Mouse (Mus musculus) liver, adult 2 months (tissue): ENCODE results near the gene Gm13271. TPM values are rescaled to one million over a fixed set of nuclear protein-coding genes. Genes with fewer than 3 reads are reported as not detected.

Experiments
- DNase-seq: peaks from one replicate; pipeline ENCODE4 v3.0.0-alpha.2; 2011; ENCODE audit warnings: low read depth, low spot score; ENCODE audit errors: extremely low read depth
- H3K27ac ChIP-seq: fragments of 200-500 bp; replicated peaks from 2 replicates; pipeline ENCODE4 v1.5.1; 2012; ENCODE audit warnings: low read depth, mild to moderate bottlenecking, control low read depth, inconsistent platforms, low read length; ENCODE audit not compliant: insufficient read depth
- H3K27me3 ChIP-seq: fragments of 200-500 bp; 2 replicates; pipeline ENCODE4 v1.6.1; 2012; ENCODE audit warnings: mild to moderate bottlenecking, moderate library complexity, low read length, inconsistent platforms; ENCODE audit not compliant: control insufficient read depth, insufficient read depth
- H3K36me3 ChIP-seq: fragments of 200-500 bp; 2 replicates; pipeline ENCODE4 v1.6.1; 2012; ENCODE audit warnings: low read length, inconsistent platforms; ENCODE audit not compliant: control insufficient read depth, insufficient read depth
- H3K4me1 ChIP-seq: fragments of 200-500 bp; 2 replicates; pipeline ENCODE4 v1.6.1; 2011; ENCODE audit warnings: low read length; ENCODE audit not compliant: control insufficient read depth, insufficient read depth
- H3K4me3 ChIP-seq: fragments of 200-500 bp; 2 replicates; pipeline ENCODE4 v1.5.1; 2011; ENCODE audit warnings: low read depth, mild to moderate bottlenecking, control low read depth, low read length, moderate library complexity; ENCODE audit not compliant: insufficient read depth
- H3K79me2 ChIP-seq: fragments of 200-500 bp; 2 replicates; pipeline ENCODE4 v1.6.1; 2012; ENCODE audit warnings: inconsistent platforms, mild to moderate bottlenecking, low read length, moderate library complexity; ENCODE audit not compliant: control insufficient read depth, insufficient read depth
- H3K9ac ChIP-seq: fragments of 200-500 bp; 2 replicates; pipeline ENCODE4 v1.6.1; 2012; ENCODE audit warnings: low read depth, mild to moderate bottlenecking, control low read depth, inconsistent platforms, low read length
- CTCF ChIP-seq: fragments of 200-500 bp; IDR thresholded peaks from 2 replicates; pipeline ENCODE4 v1.5.1; 2011; ENCODE audit warnings: low read depth, low read length, control low read depth
- POLR2A ChIP-seq: fragments of 200-500 bp; IDR thresholded peaks from 2 replicates; pipeline ENCODE4 v1.6.1; 2011; ENCODE audit warnings: low read length, control low read depth; ENCODE audit not compliant: insufficient read depth; ENCODE audit errors: extremely low read depth
- WGBS: fragments of 180-500 bp; shearing (Covaris S2); methylation state at CpG from one replicate; pipeline ENCODE4 v1.1.7; 2018; 5-methylcytosine and 5-hydroxymethylcytosine counted together
- polyA plus RNA-seq: library from polyadenylated mRNA; depleted of rRNA; stranded (reverse); fragments of >200 nt; gene quantifications from 2 replicates; pipeline ENCODE4 v1.2.3, GENCODE M21; 2012
- total RNA-seq: library from RNA; depleted of rRNA; stranded (reverse); fragments of >200 nt; gene quantifications from 2 replicates; pipeline ENCODE4 v1.2.3, GENCODE M21; 2014

The Gm13271 gene
- total and polyA plus RNA-seq, 2 experiments = not detected

DNA sequence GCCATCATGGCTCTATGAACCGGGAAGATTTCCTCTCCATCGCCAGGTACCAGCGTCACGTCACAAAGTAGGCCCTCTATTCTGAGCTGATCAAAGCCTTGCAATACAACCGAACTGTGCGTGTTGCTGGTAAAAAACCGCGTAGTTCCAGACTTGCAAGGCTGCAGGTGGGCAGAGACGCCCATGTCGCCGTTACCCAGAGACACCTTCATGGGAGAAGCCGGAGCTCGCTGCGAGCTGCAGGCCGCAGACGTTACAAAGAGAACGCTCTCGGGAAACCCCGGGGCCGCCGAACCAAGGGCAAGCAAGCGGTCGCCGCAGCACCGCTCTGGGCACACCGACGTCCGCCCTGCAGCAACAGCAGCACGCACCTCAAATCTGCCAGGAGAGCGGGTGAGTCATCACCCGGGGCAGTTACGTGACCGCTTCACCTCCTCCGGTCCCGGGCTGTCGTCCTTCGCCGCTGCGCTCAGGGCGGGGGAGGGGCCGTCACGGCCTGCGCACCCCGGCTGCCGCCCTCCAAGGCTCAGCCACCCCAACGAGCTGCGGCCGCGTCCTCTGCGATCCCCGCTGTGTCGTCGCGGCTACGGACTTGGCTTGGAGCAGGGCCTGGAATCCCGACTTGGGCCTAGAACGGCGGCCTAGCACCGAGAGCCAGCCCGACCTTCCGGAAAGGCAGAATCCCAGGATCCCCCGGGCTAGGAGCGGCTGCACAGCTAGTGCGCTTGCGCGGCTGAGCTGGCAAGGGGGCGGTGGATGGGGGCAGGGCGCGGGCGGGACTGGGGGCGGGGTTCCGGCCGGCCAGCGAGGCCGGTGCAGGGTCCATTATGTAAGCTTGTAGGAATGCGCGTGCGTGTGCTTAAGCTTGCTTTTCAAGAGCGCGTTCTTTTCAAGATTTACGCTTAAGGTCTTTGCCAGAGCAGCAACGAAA lies 32.6 kb upstream of the Gm13271 start, which contains the start of the genes Gm26566 and Klhl9:
Gene Gm26566 (plus strand): TSS at position 15 of the 931 bp plus-strand sequence.
Gene Klhl9 (minus strand): TSS at position 675 of the 931 bp plus-strand sequence.
- Histone ChIP-seq H3K4me1 (peaks cover 18% of the 10 kb centered on the region), H3K27ac (peak within 1 kb of the TSS; percentile 99), H3K9ac (peak within 1 kb of the TSS; percentile 99), H3K79me2 (peaks cover 15% of the 10 kb centered on the region; the same call in 1 of the 2 replicates), H3K36me3 (peaks cover 9% of the 10 kb centered on the region), H3K4me3 (peak within 1 kb of the TSS; percentile 95), H3K27me3 (no peaks in the 10 kb centered on the region)
- under 1% methylated on average over 82 of the region's 82 CpGs for WGBS
- DNase-seq = peak; percentile 96
- no peak for TF ChIP-seq CTCF
- TF ChIP-seq POLR2A = peak; percentile 93

DNA sequence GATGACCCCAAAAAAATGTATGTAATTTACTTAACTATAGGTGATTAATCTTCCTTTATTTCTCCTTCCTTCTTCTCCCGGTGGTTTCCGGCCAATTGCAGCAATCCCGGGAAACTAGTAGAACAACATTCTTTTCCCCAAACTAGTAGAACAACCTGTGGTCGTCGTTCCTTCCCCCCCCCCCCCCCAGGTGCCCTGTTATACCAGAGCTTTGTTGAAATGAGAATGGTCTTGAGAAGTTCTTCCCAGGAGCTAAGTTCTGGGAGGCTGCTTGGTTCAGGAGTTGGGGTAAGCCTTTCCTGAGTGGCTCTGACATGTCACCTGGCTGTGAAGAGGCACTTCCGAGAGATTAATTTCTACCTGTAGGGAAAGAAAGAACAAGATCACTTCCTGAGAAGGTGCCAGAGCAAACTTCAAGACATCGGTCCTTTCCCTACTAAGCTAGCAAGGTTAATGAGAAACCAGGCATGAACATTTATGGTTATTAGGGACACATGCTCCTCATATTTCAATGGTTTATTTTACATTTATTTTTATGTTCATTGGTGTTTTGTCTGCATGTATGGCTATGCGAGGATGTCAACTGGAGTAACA lies 31.1 kb upstream of the Gm13271 start:
- no peak for DNase-seq
- TF ChIP-seq CTCF (no peak), POLR2A (no peak)
- WGBS = 72% methylated on average over 8 of the region's 8 CpGs
- Histone ChIP-seq H3K27ac (no peak overlapping the region), H3K79me2 (peaks cover 12% of the 10 kb centered on the region; the same call in 1 of the 2 replicates), H3K27me3 (no peaks in the 10 kb centered on the region), H3K4me1 (peaks cover 16% of the 10 kb centered on the region), H3K9ac (no peak overlapping the region), H3K4me3 (no peak overlapping the region), H3K36me3 (peaks cover 7% of the 10 kb centered on the region)

DNA sequence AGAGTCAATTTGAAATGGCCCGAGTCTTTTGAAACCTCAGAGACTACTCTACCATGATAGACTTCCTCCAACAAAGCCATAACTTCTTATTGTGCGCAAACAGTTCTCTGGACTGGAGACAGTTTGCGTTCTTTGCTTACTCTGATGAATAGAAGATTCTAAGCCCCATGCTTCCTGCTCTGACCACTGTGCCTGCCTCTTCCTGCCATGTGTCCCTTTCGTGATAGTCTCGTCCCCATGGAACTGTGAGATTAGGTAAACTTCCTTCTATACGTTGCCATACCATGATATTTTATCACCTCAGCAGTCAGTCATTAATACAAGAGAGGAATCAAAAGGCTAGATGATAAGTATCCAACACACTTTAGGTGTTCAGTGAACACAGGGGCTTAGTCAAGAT lies 27.9 kb upstream of the Gm13271 start:
- H3K36me3 ChIP-seq = no peaks in the 10 kb centered on the region
- no peak for DNase-seq
- TF ChIP-seq CTCF = no peak
- no peak for TF ChIP-seq POLR2A
- H3K4me3 ChIP-seq = no peak overlapping the region
- no peak overlapping the region for H3K27ac ChIP-seq
- H3K79me2 ChIP-seq = no peaks in the 10 kb centered on the region
- H3K27me3 ChIP-seq = no peaks in the 10 kb centered on the region
- 75% methylated on average over 6 of the region's 6 CpGs for WGBS
- no peaks in the 10 kb centered on the region for H3K4me1 ChIP-seq
- H3K9ac ChIP-seq = no peak overlapping the region

DNA sequence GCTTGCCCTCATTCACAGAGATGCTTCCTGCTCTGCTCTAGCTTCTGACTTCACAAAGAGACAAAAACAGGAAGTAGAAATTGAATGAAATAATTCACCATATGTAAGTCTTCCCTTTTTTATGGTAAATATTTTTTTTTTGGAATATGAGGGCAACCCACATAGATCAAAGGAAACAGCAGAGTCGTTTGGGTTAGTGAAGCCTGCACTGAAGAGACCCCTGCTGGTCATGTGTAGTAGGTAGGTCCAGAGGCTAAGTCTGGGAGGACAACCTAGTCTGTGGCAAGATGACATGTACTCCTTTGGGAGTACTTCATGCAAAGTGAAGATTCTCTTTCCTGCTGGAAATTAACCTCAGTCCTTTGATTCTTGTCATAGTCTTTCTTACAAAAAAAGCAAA lies 27.3 kb upstream of the Gm13271 start:
- no peak overlapping the region for H3K4me3 ChIP-seq
- no peak overlapping the region for H3K9ac ChIP-seq
- no peaks in the 10 kb centered on the region for H3K27me3 ChIP-seq
- TF ChIP-seq POLR2A = no peak
- peak; percentile 64; the same call in 1 of the 2 replicates for TF ChIP-seq CTCF
- no peak overlapping the region for H3K27ac ChIP-seq
- peak; percentile 52 for DNase-seq
- H3K36me3 ChIP-seq = no peaks in the 10 kb centered on the region
- H3K4me1 ChIP-seq = no peaks in the 10 kb centered on the region
- WGBS = 0% methylated on average over 1 of the region's 1 CpGs
- H3K79me2 ChIP-seq = no peaks in the 10 kb centered on the region

DNA sequence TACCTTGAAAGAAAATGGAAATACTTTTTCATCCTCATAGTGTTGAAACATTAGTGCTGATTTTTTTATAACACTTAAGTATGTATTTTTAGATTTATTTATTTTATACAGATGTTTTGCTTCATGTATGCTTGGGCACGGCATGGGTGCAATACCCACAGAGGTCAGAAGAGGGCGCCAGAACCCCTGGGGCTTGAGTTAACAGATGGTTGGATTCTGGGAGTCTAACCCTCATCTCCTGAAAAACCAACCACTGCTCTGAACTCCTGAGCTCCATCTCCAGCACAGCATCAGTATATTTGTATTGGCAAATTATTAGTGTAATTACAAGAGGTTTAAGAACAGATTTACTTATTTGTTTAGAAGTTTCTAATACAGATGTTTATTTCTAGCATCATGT lies 16.2 kb upstream of the Gm13271 start:
- WGBS = 0% methylated on average over 2 of the region's 2 CpGs
- peak; percentile 48 for DNase-seq
- no peak overlapping the region for H3K4me3 ChIP-seq
- no peaks in the 10 kb centered on the region for H3K36me3 ChIP-seq
- no peaks in the 10 kb centered on the region for H3K79me2 ChIP-seq
- H3K27ac ChIP-seq = no peak overlapping the region
- H3K9ac ChIP-seq = no peak overlapping the region
- H3K4me1 ChIP-seq = no peaks in the 10 kb centered on the region
- no peaks in the 10 kb centered on the region for H3K27me3 ChIP-seq
- TF ChIP-seq POLR2A (no peak), CTCF (peak; percentile 92)

DNA sequence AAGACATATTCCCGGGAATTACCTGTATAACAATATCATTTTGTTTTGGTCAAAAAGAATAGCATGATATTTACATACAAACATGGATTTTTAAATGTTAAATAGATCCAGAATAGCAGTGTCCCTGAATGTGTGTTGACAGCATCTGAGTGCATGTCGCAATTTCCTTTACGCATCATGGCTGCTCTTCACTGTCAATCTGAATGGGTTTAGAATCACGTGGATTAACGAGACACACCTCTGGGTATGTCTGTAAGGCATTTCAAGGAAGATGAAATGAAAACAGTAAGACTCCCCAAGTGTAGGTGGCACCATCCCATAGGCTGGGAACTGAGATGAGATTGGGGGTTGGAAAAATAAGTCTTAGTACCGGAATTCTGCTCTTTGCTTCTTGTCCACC lies 15.6 kb upstream of the Gm13271 start:
- WGBS = 79% methylated on average over 6 of the region's 6 CpGs
- no peak overlapping the region for H3K9ac ChIP-seq
- no peaks in the 10 kb centered on the region for H3K27me3 ChIP-seq
- no peaks in the 10 kb centered on the region for H3K36me3 ChIP-seq
- H3K79me2 ChIP-seq = no peaks in the 10 kb centered on the region
- TF ChIP-seq CTCF = no peak
- TF ChIP-seq POLR2A = no peak
- H3K4me3 ChIP-seq = no peak overlapping the region
- DNase-seq = no peak
- H3K27ac ChIP-seq = no peak overlapping the region
- H3K4me1 ChIP-seq = no peaks in the 10 kb centered on the region
